Mouse (Mus musculus): ENCODE results near the gene Stox2. TPM values are rescaled to one million over a fixed set of nuclear protein-coding genes. Genes with fewer than 3 reads are reported as not detected.

The Stox2 gene
- total RNA-seq, 2 experiments from 2014 or later = 12.6 to 13.4 TPM

DNA sequence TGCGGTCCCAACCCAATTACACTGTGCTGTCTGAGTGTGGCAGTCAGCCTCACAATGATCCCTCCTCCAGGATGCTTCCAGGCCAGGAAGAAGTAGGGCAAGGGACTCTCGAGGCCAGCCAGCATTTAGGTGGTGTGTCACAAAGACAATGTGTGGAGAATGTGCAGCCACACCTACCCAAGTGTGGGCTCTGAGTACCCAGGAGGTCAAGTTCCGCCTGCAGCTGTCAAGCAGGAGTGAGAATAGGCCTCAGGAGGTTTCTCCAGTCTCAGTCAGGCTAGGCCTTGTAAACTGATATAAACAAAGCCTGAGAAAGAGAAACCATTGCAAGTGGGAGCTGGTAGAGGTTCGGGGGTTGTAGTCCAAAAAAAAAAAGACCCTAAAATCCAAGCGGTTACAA lies 139.8 kb downstream of the Stox2 start:
- no peak for DNase-seq (ENCODE audit: low spot score in 2 of 2)

DNA sequence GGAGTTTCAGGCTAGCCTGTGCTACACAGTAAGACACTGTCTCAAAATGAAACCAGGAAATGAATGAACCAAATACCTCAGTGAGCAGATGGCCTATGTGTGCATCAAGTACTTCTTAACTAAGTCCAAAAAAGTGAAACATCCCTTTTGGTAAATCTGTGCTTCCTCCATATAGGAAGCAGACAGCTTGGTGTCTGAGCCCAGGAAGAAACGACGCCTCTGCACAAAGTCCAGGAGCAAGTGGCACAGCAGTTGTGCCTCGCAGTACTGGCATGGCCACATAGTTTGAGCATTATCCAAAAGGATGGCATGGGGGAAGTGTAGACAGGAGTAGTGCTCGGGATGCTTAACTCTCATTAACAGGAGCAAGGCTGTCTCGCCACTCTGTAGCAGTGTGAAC lies 140.3 kb downstream of the Stox2 start:
- DNase-seq (ENCODE audit: low spot score in 2 of 2) = no peak

DNA sequence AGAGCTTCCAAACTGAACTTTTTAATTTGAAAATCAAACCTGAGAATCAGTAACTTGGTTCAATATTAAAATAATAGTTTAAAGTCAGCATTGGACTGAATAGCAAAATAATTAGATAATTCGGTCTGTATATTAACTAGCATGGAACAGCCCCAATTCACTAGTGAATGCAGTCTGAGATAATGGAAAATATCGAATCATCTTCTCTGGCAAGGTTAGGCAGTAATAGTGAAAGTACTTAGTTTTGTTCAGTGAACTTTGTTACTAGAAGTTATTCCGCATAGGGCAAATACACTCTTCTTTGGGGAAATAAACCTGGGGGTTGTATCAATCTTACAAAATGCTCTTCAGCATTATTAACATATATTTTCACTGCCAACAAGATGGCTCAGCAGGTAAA lies 147.7 kb downstream of the Stox2 start:
- DNase-seq (ENCODE audit: low spot score in 2 of 2) = no peak

DNA sequence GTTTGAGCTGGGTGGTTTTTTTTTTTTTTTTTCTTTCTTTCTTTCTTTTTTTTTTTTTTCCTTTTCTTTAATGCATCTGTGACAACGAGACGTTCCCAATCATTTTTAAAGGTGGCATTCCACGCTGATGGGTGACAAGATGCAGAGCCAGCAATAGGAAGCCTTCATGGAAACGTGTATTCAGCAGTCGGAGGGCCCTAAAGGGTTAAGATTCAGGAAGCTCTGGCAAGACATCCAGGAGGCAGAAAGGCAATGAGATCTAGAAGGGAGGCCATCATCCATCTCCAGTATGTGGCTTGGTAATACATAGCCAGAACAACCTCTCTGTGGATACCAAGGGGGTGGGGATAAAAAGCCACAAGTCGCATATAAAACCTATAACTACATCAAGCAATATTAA lies 156.5 kb downstream of the Stox2 start:
- no peak for DNase-seq (ENCODE audit: low spot score in 2 of 2)

DNA sequence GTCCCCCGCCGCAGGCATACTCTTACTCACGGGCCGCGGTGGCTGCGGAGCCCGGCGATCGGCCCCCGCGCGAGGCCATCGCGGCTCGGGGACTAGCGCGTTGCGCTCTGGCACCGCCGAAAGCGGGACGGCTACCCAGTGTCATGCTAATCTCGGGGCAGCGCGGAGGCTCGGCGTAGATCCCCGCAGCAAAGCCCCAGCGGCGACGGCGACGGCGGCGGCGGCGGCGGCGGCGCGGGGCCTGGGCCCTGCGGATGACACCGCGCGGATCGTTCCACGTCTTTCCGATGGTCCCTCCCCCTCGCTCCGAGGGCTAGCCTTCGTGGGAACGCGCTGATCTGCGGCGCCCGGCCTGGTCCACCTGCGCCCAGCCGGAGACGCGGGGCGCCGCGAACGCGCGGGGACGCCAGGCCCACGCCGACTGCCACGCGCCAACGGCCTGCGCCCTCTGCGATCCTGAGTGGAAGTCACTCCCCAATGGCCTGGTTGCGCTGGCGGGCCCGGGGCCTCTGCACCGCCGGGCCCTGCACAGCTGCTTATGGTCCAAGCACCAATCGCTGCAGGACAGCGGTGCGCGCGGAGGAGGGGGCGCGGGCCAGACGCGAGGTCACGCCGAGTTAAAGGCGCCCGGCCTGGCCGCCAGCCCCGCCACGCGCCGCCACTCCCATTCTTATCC lies 157.2 kb downstream of the Stox2 start:
- peak; percentile 60 to 73 for DNase-seq (ENCODE audit: low spot score in 2 of 2)

DNA sequence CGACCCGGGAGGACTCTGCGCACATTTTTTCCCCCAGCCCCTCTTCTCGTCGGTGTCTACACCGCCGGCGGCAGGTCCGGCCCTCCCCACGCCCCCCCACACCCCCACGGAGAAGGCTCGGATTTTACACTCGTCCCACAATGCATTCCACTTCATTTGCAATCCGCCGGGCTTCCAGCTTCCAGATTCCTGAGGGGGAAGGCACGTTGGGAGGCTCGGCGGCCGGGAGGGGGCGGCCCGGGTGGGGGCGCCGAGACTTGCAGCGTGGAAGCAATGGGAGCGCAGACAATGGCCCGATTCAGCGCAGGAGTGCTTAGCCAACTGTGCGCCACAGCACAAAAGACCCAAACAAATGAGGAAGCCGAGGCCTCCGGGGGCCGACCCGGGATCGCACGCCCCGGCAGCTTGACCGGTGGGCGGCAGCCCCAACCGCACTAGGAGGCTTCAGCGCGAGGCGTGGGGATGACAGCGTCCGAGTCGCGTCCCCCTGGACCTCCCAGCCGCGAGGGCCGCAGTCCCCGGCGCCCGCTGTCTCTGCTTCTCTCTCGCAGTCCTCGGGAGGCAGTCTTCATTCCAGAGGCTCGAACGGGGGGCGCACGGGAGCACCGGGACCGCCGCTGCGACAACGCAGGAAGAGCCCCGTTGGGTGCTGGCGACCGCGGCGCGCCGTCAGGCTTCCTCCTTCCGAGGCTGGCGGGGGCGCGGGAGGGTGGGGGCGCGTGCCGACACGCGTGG lies 157.9 kb downstream of the Stox2 start:
- peak; percentile 43 to 49 for DNase-seq (ENCODE audit: low spot score in 2 of 2)

DNA sequence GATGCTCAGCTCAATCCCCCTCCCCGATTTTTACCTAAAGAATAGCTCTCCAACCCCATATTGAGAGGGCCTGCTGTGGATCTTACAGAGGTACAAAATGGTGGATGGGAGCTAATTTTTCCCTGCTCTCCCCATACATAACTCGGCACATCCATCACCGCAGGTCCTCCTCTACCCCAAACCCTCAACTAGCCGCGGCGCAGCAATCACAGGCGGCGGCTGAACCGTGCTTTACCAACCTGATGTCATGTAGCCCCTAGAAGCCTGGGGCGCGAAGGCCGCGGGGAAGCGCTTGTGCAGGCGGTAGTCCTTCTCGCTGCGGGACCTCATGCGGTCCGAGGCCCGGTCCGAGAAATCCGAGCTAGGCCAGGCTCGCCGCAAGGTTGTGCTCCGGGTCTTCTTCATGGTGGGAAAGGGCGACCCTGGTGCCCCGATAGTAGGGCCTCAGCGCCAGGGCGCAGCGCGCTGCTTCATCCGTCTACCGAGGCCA lies 158.5 kb downstream of the Stox2 start:
- DNase-seq (ENCODE audit: low spot score in 2 of 2) = peak; percentile 26 to 33

DNA sequence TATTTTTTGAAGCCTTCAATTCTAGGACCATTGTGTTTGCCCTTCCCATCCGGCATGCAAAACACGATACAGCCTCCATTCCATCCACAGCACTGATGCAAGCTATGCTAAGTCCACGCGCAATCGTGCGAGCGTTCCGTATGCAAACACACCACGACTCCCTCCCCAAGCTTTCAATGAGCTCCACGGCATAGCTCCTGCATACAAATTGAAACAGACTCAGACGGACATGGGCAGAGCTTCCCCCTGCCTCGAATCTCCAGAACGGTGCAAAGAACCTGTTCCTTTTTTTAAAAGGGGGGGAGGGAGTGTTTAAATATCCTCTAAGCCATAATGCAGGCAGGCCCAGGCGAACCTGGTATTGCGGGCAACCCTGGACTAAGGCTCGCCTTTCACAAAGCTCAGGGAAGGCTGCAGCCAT lies 159.0 kb downstream of the Stox2 start:
- no peak for DNase-seq (ENCODE audit: low spot score in 2 of 2)

DNA sequence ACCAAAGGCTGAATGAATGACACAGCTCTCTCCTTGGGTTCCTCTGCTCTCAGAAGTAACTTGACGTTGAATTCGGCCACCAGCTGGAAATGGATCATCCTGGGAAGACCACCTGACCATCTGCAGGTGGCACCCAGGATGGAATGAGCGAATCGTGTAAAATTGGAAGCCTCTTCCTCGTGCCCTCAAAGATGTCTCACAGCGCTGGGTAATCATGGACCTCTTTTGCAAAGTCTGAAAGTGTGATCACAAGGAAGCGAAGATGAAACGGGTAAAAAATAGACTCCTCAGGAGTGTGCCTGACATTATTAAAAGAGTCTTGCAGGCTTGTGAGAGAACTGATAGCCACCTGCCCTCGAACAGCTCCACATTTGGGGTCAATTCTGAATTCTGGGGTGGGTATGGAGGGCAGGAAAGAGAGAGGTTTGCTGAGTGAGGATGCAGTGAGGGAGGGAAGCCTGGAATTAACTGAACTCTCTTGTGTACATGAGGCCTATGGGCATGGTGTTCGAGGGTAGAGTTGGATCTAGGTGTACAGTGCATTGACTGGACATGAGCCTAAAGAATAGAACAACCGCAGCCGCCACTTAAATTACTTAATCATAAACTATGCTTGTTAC lies 160.0 kb downstream of the Stox2 start:
- DNase-seq (ENCODE audit: low spot score in 2 of 2) = no peak

DNA sequence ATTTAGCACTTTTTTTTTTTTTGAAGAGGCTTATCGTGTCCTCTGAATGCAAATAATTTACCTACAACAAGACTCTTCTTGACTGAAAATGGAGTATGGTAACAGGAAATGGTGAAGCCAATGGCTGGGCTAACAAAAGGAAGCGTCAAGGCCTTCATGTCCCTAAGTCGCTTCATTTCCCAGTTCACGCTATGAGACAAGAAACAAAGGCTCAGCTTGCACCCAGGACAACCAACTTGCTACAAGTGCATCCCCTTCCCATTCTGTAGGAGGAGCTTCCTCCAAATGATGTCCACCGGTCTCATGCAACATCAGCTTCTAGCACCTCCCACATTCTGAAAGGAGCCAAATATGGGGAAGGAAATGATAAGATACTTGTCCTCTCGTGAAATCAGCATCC lies 160.7 kb downstream of the Stox2 start:
- no peak for DNase-seq (ENCODE audit: low spot score in 2 of 2)

DNA sequence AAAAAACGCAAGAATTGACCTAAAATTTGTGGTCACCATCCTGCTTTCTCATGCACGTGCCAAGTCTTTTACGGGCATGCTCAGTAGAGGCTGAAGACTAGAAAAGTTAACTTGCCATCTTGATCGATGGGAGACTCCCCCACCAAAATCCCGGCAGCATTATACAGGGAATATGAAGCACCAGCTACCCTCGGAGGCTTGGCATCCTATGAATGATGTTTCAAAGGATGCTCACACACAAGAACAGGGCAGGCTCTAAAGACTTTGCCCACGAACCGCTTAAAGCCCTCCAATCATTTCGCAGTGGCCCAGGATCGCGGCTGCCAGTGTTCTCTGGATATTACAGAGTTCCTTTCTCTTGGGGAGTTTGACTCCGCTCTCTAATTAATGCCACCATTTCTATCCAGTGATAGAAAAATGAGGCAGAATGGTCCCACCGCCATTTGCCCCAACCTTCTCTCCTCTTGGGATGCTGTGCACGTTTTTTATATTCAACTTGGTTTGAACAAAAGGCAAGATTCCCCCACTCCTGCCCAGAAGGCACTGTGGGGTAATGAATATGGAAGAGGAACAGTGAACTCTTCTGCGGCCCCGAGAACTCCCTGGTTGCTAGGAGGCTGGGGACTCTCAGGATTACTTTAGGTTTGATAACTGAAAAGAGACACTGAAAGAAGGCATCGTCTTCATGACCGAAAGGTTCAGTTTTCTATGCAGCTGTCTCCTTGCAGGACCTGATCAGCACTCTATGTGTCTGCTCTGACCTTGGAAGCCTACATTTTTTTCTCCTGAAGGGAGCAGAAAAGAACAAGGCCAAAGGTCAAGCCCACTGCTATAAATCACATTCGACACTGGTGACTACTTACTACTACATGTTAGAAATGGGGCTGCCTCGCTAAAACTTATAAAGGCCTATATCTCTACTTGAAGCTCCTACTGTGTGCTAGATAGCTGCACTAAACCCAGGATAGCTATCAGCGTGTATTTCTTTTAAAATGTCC lies 161.5 kb downstream of the Stox2 start:
- no peak for DNase-seq (ENCODE audit: low spot score in 2 of 2)

DNA sequence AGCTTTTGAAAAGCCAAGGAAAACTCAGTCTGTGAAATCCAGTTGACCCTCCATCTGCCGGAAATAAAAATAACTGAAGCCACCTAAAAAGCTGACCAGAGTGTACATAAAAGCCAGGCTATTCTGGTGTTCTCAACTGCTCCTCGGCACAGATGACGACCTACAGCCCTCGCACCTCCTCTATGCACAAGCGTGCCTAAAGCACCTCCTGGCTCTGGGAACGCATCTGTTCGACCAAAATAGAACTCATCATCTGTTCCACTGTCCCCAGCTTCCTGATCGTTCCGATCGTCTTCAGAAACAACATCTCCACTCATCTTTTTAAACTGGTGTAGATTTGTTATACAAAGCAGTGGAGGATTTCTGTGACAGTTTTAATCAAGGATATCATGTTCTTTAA lies 166.3 kb downstream of the Stox2 start:
- DNase-seq (ENCODE audit: low spot score in 2 of 2) = no peak

DNA sequence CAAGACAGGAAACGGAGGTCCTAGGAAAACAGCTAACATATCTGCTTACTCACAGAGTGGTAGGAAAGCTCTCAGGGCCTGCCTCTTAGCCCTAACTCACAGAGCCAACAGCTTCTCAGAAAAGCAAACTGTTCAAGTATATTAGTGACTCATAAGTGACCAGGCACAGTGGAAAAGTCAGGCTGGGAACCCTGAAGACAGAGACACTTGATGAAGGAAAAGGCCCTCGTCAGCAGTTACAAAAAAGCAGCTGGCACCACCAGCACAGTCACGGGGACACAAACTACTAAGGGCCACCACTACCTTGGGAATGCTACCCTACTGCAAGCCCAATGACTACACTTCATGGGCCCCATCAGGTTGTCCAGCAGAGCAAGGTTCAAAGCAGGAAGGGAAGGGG lies 168.0 kb downstream of the Stox2 start:
- DNase-seq (ENCODE audit: low spot score in 2 of 2) = no peak

DNA sequence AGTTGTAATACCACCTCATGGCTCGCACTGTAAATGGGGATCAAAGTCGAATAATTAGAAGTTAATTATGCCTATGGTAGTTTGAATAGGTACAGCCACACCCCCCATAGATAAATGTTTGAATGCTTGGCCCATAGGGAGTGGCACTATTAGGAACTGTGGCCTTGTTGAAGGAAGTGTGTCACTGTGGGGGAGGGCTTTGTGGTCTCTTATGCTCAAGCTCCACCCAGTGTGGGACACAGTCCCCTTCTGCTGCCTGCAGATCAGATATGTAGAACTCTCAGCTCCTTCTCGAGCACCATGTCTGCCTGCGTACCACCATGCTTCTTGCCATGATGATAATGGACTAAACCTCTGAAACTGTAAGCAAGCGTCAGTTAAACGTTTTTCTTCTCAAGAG lies 177.2 kb downstream of the Stox2 start:
- DNase-seq (ENCODE audit: low spot score in 2 of 2) = no peak

DNA sequence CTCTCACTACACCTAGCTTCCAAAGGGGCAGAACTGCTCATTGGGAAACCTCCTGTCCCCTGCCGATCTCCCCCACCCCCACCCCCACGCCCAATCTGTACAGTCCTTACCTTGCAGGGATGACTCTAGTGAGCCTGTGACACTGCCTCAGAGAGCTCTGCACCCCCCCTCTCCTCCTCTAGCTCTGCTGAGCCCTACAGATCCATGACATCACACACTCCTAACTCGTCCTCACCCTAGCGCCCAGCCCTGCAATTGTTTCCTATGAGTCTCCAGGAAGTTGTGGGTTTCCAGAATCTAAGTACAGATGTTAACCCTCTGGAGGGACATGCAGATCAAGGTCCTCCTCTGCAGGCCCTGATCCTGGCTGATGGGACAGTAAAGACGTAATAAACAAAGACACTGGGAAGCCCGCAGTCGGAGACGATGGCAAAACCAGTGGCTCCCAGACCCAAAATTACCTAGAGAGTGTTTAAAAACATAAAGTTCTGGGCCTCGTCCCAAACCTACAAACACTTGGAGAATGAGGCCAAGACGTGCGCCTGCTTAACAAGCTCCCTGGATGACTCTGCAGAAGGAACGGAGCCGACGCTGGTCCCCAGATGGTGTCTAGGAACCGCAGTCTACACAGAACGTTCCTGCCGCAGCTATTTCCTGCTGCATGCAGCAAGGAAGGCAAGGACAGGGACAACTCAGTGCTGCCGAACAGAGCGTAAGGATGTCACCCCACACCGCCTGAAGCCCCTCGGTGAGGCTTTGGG lies 177.9 kb downstream of the Stox2 start:
- no peak for DNase-seq (ENCODE audit: low spot score in 2 of 2)

DNA sequence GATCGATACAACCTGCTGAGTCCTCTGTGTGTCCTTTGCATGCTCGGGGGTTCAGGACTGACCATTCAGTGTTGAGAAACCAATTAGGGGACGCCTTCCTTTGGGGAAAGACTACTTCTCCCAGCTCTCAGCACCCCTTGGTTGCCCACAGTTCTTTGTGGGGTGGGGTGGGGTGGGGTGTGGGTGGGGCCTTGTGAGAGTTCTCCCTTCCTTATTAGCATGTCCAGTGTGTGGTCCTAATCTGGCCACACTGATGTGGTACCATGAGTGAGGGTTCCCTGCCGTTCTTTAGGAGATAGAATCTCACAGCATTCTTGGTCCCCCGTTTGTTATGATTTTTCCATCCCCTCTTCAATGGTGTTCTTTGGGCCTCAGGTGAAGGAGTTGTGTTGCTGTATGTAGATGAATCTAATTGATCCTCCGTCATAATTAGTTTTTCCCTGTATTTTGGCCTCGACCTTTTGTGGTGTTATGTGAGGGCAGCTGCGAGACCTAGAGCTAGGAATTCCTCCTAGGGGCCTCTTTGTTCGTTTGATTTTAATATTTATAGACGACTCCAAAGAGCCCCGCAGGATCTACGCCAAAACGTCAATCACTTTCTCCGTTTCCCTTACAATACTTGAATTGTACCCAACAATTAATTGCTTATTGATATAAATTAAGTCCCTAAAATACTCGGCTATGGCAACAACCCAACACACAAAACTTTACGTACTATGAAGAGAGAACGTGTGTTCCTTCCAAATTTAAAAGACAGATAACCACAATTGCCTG lies 182.9 kb downstream of the Stox2 start:
- DNase-seq (ENCODE audit: low spot score in 2 of 2) = no peak

DNA sequence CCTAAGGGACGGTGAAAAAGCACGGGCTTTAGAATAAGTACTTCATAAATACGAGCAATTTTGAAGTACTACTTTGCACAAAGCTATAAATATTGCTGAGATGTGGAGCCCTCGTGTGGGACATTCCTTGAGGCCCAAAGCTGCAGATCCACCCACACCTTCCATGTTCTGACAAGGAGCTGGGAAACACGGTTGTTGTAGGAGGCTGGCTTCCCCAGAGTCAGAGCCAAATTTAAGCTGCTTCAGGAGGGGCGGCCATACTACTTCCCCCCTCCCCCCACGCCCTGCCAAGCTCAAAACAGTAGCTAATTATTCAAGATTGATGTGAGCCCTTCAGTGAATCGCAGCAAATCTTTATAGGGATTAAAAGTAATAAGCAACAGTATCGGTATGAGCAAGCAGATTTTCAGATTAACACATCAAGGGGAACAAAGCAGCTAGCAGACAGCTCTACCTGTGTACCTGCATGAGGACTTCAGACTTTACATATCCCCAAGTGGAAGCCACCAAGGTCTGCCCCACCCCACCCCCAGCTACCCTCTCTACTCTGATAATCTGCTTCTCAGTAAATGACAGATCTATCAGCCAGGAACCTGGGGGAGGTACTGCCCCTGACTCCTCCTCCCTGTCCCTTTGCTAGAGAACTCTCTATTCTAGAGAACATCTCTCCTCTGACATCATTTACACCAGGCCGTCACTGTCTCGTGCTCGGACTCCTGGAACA lies 185.2 kb downstream of the Stox2 start:
- DNase-seq (ENCODE audit: low spot score in 2 of 2) = no peak

DNA sequence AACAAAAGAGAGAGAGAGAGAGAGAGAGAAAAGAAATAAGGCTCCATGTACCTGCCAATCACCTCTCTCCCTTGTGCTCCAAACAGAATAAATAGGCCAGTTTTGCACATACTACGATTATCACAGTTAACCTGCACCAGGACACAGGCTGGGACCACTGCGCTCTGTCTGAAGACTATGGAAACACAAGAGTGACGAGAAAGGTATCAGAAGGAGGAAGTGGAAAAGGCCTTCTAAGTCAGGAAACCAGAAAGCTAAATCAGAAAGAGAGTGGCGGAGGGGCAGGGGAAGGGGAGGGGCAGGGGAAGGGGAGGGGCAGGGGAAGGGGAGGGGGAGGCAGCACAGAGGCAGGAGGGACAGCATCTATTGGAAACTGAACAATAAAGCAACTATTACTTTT lies 195.3 kb downstream of the Stox2 start:
- no peak for DNase-seq (ENCODE audit: low spot score in 2 of 2)

DNA sequence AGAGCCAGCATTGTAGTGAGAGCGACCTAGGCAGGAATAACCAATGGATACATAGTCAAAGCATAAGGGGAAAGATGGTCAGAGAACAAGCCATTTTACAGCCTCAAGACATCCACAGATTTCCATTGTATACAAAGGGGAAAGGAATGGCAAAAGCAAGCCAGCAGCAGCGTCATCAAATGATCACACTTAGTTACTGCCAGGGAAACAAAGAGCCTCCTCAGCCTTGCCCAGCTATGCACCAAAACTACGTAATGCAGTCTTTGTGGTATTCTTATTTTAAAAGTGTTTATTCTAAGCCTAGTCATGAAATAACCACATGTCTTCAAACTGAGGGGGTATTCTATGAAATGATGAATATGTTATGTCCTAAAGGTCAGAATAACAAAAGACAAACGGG lies 201.0 kb downstream of the Stox2 start:
- no peak for DNase-seq (ENCODE audit: low spot score in 2 of 2)

Measured in adrenal gland, adult 18-20 months (tissue).